Mouse (Mus musculus) gonadal fat pad, adult 2 months (tissue): ENCODE measurements around the gene Lrrc1. TPM values are rescaled to one million over a fixed set of nuclear protein-coding genes. Genes with fewer than 3 reads are reported as not detected.

ENCODE experiments used
- DNase-seq: peaks from one replicate; pipeline ENCODE4 v3.0.0-alpha.2; 2012; ENCODE audit warnings: low read depth
- polyA plus RNA-seq: library from polyadenylated mRNA; depleted of rRNA; stranded (reverse); fragments of >200 nt; gene quantifications from 2 replicates; pipeline ENCODE4 v1.2.3, GENCODE M21; 2012

Lrrc1 gene
- polyA plus RNA-seq, 1 experiment: 37.5 TPM

DNA sequence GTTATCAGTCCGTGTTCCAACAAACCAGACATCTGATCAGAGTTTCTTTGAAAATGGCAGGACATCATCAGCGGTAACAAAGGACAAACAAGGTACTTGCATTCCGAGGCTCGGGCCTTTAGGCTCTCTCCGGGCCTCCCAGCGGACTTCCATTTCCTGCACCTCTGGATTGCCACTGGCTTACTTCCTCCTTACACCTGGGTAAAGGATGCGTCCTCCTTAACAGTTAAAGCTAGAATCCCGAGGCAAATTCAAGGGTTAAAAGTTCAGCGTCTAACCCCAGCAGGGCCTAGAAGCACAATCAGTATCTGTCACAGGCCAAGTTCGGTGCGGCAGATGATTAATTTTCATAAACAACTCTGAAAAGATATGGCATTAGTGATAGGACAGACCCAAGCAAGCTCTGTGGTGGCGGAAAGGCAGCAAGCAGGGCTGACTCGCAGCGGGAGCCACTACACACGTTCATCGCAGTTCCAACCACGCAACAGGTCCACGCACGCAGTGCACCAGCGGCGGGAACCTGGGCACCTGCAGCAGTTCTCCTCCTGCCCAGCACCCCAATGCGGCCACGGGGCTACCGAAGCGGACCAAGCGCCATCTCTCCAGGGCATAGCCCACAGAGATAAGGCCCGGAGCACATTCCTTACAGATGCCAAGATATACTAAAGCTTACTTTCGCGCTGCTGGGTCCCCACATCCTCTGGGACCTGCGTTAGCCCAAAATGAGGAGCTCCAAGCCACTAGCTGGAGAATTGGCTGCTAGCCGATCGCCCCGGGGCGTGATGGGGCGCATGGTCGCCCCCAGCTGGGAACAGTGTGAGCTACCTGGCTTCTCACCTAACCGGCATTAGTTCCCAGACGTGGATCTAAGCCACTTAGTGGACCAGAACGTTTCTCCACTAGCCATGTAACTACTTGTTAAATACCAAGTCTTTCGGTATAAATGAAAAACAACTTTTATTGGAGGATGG, 1.0 kb downstream of the Lrrc1 start:
- no peak for DNase-seq

DNA sequence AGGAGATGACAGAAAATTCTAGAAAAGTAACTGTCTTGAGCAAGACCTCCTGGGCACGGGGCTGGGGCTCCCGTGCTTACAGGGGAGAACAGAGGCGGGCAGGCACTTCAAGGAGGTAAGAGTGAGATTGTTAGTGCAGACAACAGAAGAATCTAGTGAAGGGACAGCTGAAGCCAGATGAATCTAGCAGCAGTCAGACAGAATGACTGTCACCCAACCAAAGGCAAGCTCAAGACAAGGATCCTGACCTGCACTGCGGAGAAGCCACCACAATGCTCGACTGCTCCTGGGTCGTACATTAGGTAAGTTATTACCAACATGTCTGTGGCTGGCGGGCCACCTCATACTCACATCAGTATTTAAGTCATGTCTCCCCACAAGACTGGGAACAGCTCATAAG, 3.1 kb downstream of the Lrrc1 start:
- DNase-seq: no peak

DNA sequence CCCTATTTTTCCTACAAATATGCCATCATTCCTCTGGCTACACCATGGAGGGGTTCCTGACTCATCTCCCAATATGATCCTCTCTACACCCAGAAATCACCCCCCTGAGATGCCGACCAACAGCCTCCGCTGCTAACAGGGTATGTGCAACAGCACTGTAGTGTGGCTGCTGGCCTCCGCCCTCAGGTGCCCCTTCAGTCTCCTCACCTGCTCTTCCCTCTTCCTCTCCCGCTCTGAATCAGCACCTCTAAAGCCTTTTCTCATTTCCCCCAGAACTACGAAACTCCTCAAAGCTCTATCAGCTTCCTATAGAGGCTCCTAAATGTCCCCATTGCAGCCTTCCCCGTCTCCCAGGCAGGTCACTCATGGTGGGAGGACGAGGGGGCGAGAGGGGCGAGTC, 5.4 kb downstream of the Lrrc1 start:
- DNase-seq: no peak

DNA sequence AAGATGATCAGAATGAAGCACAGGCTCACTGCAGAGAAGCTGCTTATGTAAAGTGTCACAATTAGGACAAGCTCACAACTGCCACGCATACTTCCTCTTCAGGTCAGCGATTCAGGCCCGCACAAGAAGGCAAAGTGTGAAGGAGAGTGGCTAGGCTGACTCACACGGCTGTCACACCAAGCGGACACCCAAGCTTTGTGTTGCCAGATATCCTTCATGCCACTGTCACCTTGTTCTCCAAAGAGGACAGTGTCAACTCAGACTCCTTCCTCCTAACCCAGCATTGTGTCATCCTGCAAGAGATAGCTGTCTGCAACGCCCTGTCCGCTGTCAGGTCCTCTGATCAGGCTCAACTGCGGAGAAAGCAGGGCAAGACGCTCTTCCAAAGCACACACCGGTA, 7.3 kb downstream of the Lrrc1 start:
- DNase-seq: no peak

DNA sequence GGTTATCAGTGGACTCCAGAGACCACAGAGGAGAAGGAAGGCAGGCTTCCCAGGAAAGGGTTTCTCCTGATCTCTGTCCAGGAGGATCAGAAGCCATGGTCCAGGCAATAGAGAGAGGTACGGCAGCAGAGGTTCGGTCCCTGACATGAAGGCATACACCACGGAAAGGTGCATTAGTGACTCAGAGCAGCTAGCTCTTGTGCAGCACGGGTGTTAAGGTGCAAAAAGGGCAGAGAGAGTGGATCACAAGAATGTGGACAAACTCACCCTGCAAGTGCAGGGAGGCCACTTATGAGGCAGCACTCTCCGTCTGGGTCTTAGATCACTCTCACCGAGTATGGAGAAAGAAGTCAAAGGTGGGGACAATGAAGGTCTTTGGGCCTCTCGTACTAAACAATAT, 7.8 kb downstream of the Lrrc1 start:
- no peak for DNase-seq

DNA sequence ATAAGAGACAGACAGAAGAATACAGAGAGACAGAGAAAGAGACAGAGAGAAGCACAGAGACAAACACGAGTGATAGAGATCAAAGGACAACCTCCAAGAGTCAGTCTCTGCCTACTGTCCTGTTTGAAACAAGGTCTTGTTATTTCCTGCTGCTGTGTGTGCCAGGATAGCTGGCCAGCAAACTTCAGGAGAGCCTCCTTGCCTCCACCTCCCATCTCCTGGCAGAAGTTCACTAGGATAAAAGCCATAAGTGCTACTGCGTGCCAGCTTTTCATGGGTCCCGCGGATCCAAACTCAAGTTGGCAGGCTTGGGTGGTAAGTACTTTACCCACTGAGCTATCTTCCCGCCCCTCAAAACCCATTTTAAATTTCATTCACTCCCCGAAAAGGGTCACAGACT, 8.4 kb downstream of the Lrrc1 start:
- no peak for DNase-seq

DNA sequence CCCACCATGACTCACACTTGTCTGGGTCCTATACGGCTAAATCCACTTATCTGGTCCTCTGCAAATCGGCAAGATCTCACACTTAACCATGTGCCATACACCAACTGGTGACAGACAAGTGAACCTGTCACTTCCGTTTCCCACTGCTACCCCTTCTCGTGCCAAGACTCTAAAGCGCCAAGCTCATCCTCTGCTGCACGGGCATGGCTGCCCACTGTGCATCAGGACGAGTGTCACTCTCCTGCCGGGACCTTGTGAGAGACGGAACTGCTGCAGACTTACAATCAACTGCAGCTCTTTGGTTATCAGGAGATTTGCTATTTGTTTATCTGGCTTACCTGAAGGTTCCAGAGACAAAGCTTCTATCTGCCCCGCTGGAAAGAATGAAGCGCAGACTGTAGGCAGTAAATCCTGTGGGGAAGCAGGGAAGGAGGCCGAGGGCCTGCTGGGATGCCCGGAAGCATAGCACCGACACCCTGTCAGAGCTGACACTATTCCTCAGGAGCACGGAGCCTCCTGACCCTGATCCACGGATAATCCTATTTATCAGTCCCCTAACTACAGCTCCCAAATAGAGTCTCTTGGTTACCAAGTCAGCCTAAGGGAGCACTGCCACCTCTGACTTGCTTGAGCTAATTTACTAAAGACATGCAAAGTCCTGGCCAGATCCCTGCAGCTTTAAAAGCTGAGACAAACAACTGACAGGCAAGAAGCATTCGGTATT, 9.5 kb downstream of the Lrrc1 start:
- no peak for DNase-seq

DNA sequence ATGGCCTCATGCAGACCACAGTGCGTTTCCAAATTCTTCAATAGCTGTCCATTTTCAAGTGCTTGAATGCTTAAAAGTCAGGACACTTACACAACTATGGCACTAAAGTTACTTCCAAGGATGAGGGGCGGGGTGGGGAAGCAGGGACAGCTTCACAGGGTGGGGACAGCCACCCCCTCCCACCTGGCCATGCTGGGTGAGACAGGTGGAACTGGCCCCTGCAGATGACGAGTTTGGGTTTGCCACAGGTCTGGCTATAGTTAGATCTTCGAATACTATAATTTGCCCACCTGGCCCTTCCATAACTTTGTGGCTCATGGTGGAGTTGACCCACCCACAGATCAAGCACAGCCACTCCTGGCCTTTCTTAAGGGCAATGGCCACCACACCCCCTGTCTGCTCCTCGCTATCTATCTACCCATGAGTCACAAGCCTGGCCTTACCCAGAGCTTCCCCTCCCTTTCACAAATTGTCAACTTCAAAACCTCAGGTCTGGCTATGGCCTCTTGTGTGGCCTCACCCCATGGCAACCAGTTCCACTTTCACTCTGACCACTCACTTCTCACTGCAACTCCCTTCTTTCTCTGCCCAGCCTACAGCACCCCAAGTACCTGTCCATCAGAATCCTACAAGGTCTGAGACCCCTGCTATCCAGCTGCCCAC, 16.2 kb downstream of the Lrrc1 start:
- DNase-seq: no peak

DNA sequence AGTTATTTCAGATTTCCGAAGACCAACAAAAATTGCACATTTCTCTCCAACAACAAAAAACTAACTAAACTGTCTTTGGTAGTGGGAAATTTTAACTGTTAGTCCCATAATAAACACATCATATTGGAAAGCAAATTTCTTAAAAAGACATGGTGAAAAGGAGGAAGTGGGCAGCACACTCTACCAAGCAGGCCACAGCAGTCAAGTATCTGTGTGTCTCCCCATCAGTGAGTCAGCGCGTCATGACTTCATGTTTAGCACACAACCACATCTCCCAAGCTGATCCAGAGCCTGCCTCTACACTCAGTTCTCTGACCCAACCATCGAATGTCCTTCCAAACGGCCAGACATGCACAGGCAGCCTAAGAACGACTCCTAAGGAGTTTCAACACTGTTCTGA, 17.5 kb downstream of the Lrrc1 start:
- DNase-seq: no peak

DNA sequence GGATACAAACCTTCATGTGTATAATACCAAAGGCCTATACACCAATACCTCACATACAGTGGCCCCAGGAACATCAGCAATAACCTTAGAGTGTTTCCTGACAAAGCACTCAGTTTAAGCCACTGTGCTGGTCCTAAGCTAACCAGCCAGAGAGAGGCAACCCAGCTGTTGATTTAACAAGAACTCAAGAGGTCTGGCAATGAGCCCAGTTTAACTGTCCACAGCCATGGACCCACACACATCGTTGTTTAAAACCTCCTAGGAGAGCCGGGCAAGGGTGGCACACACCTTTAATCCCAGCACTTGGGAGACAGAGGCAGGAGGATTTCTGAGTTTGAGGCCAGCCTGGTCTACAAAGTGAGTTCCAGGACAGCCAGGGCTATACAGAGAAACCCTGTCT, 18.0 kb downstream of the Lrrc1 start:
- DNase-seq: no peak

DNA sequence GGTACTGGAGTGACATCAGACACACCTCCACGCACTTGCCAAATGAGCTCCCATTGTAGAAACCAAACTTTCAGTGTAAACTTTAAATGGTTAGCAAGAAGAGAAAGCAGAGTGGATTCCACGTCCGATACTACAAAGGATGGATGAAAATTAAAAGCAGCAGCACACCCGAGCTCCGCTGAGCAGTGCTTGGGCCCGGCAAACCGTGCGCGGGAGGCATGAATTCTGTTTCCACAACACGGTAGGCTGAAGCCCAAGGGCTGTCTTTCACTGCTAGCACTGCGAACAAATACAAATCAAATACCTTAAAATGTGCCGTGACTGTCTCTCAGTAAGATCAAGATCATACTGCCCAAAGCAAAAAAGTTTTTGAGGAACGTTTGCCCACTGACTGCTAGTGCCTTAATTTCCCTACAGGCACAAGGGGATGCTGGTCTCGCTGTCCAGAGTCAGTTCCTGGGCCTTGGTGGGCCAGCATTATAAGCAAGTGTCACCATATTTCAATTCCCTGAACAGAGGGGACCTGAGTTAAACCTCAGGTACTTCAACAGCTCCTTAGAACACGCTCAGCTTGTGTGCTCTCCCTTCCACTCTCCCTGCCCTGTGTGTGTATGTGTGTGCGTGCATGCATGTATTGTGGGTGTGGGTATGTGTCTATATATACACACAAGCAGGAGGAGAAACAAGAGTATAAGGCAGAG, 18.9 kb downstream of the Lrrc1 start:
- DNase-seq: no peak

DNA sequence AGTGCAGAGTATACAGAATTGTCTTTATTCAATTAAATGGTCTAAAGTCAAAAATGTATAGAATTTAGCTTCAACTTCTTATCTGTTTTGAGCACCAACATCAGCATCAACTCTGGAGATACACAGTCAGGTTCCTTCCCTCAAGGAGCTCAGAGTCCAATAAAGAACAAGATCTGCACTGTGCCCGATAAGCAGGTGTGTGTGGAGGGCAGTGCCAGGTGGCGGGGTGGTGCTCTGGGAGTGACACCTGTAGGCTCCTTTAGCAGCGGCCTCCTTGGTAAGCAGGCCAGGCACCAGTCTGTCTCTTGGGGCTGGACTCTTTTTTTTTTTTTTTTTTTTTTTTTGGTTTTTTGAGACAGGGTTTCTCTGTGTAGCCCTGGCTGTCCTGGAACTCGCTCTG, 20.9 kb downstream of the Lrrc1 start:
- DNase-seq: no peak

DNA sequence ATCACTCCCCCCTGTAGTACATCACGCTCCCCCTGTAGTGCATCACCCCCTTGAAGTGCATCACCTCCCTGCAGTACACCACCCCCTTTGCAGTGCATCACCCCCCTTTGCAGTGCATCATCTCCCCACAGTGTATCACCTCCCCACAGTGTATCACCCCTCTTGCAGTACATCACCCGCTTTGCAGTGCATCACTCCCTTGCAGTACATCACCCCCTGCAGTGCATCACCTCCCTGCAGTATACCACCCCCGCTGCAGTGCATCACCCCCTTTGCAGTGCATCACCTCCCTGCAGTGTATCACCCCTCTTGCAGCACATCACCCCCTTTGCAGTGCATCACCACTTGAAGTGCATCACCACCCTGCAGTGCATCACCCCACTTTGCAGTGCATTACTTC, 22.2 kb downstream of the Lrrc1 start:
- no peak for DNase-seq

DNA sequence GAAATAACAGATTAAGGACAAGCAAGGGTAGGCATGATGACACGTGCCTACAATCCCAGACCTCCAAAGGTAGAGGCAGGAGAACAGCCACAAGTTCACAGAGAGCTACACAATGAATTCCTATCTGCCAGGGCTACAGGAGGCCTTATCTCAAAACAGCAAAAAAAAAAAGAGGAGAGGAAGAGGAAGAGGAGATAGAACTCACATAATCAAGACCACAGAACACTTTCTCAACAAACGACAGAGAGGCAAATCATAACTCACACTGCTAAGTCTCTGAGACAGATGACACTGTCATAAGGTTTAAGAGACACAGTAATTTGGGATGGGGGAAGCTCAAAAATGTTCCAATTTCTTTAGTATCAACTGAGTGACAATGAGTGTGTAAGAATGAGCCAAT, 25.5 kb downstream of the Lrrc1 start:
- no peak for DNase-seq

DNA sequence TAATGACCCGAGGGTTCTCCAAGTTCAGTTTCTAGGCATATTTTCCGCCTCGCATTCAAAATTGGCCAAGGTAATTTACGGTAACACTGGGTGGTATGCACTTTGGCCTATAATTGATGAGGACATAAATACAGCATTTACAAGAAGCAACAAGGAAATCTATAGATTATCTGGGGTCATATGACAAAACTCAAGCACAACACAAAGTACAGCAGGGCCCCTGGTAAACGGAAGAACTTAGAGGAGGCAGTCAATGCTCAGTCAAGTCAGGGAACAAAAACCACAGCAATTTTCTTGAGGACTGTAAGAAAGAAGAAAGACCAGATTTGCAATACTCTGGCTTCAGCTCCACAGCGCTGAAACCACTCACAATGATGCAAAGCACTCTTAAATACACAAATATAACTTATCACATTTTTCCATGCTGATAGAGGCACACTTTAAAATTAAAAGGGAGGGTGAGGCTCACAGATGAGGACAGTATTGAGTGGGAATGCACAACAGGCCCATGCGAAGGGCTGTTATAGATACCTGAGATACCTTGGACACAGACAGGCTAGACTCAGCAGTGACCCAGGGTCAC, 27.8 kb downstream of the Lrrc1 start:
- no peak for DNase-seq

DNA sequence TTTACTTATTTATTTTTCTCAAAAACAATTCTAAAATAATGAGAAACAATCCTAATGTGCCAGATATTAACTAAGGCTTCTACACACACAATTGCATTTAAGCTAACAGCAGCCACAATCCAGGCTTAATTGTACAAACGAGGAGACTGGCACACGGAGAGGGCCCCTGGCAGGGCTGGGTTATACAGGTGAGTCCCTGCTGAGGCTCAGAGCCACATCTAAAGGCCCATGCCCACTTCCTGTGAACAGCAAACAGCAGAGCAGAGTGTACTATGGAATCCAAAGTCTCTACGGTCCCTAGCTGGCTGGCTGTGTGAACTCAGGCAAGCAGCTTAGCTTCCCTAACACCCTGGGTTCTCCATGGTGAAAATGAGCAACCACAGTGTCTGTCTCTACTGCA, 30.8 kb downstream of the Lrrc1 start:
- no peak for DNase-seq

DNA sequence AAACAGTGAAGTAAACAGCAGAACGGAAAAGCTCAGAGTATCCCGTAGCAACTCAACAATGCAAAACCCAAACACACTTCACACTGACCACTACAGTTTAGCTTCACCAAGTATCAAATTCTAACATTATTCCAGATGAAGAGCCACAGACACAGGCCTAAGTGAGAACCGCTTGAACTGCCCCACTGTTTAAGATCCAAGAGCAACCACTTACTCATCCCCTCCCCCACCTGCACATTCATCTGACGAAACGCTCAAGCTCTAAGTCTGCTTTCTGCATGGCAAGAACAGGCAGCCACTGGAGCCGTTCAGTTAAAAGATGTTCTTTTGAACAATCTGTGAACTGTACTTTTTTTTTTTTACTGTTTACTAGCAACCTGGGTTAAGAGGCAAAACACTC, 32.5 kb downstream of the Lrrc1 start:
- DNase-seq: no peak

DNA sequence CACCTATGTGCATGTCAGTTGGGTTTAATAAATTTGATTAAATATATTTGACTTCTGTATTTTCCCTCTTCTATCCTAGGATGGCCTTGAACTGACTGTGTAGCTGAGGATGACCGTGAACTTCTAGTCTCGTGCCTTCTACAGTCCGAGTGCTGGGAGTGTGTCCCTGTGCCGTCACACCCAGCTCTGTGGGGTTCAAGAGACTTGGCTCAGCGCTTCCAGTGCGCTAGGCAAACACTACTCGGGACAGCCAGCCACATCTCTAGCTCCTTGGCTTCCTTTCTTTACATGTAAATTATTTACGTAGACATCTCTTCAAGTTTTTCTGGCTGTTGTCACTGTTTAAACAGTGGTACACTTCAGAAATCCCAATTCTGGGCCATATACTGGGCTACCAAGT, 34.1 kb downstream of the Lrrc1 start:
- no peak for DNase-seq

DNA sequence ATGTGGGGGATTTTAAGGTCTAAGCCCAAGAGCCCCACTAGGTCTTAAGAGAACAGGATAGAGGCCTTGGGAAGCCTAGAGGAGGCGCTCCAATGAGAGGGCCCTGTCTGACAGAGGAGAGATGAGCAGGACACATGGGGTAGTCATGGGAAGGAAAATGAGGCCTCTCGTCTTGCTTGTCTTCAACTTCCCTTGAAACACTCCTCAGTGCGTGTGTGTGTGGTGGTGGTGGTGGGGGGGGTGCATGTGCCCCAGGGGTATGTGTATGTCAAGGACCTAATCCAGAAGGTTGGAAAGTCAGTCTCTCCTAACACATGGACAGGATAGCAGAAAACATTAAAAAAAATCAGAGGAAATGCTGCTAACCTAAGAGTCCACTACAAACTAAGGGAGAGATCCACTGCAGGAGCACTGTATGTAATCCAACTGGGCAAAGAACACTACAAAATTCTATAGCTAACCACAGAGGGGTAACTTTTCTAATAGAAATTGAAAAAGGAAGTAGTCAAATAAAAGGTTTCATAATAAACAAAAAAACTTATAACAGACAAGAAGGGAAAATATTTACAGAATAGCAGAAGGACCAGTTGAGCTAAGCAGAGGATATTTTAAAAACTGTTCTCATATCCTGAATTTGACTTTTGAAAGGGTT, 36.8 kb downstream of the Lrrc1 start:
- DNase-seq: no peak

DNA sequence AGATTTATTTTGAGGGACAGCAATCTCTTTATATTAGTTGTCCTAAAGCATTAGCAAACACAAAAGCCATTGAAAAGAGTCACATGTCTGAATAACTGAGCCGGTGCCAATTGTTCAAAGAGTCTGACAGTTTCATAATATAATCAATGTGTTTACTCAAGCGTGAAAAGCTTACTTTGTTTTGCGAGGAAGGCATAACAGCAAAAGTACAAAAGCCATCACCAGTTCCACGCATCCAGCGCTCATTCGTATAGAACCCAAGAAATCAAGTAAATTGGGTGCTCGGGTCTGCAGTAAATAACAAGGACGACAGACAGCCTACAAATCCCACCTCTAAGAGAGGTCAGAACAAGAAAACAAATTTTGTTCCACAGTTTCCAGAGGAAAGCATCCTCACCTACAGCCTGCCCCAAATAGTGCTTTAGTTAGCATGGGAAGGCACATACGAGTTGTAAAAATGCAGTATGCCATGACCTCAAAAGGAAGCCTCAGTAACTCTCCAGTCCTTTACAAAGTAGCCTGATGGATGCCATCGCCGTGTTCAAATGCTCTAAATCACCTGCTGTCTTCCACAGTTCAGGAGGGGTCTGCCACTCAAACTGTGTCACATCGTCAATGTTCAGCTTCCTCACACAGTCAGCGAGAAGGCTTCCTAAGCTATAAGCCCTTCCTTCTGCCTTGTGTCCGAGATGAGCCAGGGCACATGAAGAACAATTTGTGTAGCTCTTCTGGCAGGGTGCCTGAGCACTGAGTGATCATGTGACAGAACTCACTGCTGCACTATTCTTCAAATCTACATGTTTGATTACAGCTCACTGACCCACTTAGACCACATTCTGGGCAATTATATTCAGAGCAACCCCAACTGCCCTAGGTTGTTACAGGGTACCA, 41.9 kb downstream of the Lrrc1 start:
- DNase-seq: no peak
